ENCODE assay signal across 18 mouse cellular contexts in genomic region chr2:73580166-73580565, GRCm38 (mm10). TPM values are rescaled to one million over a fixed set of nuclear protein-coding genes. Genes with fewer than 3 reads are reported as not detected.
A peak's percentile ranks its signal among the peaks of the same experiment; 100 is the strongest.
DNase-seq lines count a peak whose midpoint lies in the region; ATAC-seq and TF ChIP-seq lines count a peak whose summit lies in the region.
"Had no signal": no experiment of that assay in that cellular context is flagged by ENCODE, and none has a peak within 500 bp of the region (broad histone marks: within the 10 kb centered on the region; RNA-seq: fewer than 3 reads in every experiment).

Gene Chrna1, minus strand, starts transcription at chr2:73580338.

- H3K9me3 ChIP-seq in embryonic facial prominence, embryonic 13.5 days, result no peaks in the 10 kb centered on the region
- H3K9me3 ChIP-seq in embryonic facial prominence, embryonic 10.5 days, result no peaks in the 10 kb centered on the region
- H3K9me3 ChIP-seq in limb, embryonic 12.5 days, result no peaks in the 10 kb centered on the region
- no peaks in the 10 kb centered on the region for H3K9me3 ChIP-seq in lung, postnatal 0 days (ENCODE audit: low read length)
- H3K9me3 ChIP-seq: forebrain, embryonic 15.5 days; heart, embryonic 13.5 days had no signal

- H3ac ChIP-seq in myocyte (ENCODE audit: control insufficient read depth, insufficient read length), result no peak within 1 kb of the TSS

- no peak for TF ChIP-seq EP300 in lung, postnatal 0 days (IDR thresholded peaks at IDR 0.05)

- H3K79me2 ChIP-seq in myocyte (ENCODE audit: control insufficient read depth, insufficient read depth), result peaks cover 39% of the 10 kb centered on the region

- DNase-seq in embryonic facial prominence, embryonic 10.5 days (ENCODE audit: low spot score), result no peak
- DNase-seq in layer of hippocampus, adult 2 months (ENCODE audit: low spot score in 2 of 2), result no peak
- DNase-seq in layer of hippocampus, postnatal 14 days (ENCODE audit: low spot score in 2 of 2), result no peak
- DNase-seq in right cerebral cortex, postnatal 14 days, result no peak
- DNase-seq in lung, postnatal 0 days (ENCODE audit: low spot score), result no peak
- DNase-seq: adrenal gland, postnatal 10 days; B cell, adult 2 months; cerebellum, adult 11 months; cerebellum, adult 8-10 months; cerebellum, postnatal 25 days; heart, adult 11 months; heart, postnatal 36 days had no signal

- peak within 1 kb of the TSS; percentile 49; the same call in 1 of the 2 replicates for H3K27ac ChIP-seq in embryonic facial prominence, embryonic 13.5 days
- H3K27ac ChIP-seq in embryonic facial prominence, embryonic 10.5 days (replicated peaks), result no peak within 1 kb of the TSS
- 0 out of 2 replicates have a peak within 1 kb of the TSS, but pooled peaks have one; percentile 43 for H3K27ac ChIP-seq in layer of hippocampus, adult 2 months
- 0 out of 2 replicates have a peak within 1 kb of the TSS, but pooled peaks have one; percentile 30 for H3K27ac ChIP-seq in limb, embryonic 12.5 days
- H3K27ac ChIP-seq in lung, postnatal 0 days (ENCODE audit: low read length), result no peak within 1 kb of the TSS
- H3K27ac ChIP-seq: forebrain, embryonic 15.5 days; heart, embryonic 13.5 days had no signal

- TF ChIP-seq POLR2A in myocyte (IDR thresholded peaks at IDR 0.05; ENCODE audit: insufficient read length, low read depth), result peak; percentile 92

- H3K4me2 ChIP-seq in embryonic facial prominence, embryonic 13.5 days, result no peak within 1 kb of the TSS
- H3K4me2 ChIP-seq in limb, embryonic 12.5 days, result no peak within 1 kb of the TSS
- H3K4me2 ChIP-seq in myocyte (ENCODE audit: low read depth), result peak within 1 kb of the TSS; percentile 89
- H3K4me2 ChIP-seq in lung, postnatal 0 days (replicated peaks; ENCODE audit: low read depth, low read length), result no peak within 1 kb of the TSS
- H3K4me2 ChIP-seq: forebrain, embryonic 15.5 days; heart, embryonic 13.5 days had no signal

- no peak for TF ChIP-seq CTCF in layer of hippocampus, adult 2 months (conservative IDR thresholded peaks at IDR 0.05)
- TF ChIP-seq CTCF in lung, postnatal 0 days (IDR thresholded peaks at IDR 0.05), result no peak

- H3K36me3 ChIP-seq in embryonic facial prominence, embryonic 13.5 days, result no peaks in the 10 kb centered on the region
- H3K36me3 ChIP-seq in embryonic facial prominence, embryonic 10.5 days (replicated peaks), result no peaks in the 10 kb centered on the region
- H3K36me3 ChIP-seq in limb, embryonic 12.5 days, result no peaks in the 10 kb centered on the region
- peaks cover 1% of the 10 kb centered on the region for H3K36me3 ChIP-seq in myocyte (ENCODE audit: control insufficient read depth, insufficient read depth)
- H3K36me3 ChIP-seq in lung, postnatal 0 days (ENCODE audit: insufficient read depth, low read length), result no peaks in the 10 kb centered on the region
- H3K36me3 ChIP-seq: forebrain, embryonic 15.5 days; heart, embryonic 13.5 days had no signal

- no peak for ATAC-seq in embryonic facial prominence, embryonic 13.5 days (ENCODE audit: insufficient number of reproducible peaks, insufficient read depth, low FRiP score, low TSS enrichment, low read depth)
- ATAC-seq in limb, embryonic 12.5 days (ENCODE audit: insufficient number of reproducible peaks, insufficient read depth, low FRiP score, low TSS enrichment, low read depth), result no peak
- ATAC-seq in lung, postnatal 0 days, result no peak
- ATAC-seq: forebrain, embryonic 15.5 days; hindbrain, embryonic 16.5 days had no signal

- H3K9ac ChIP-seq in embryonic facial prominence, embryonic 13.5 days, result no peak within 1 kb of the TSS
- no peak within 1 kb of the TSS for H3K9ac ChIP-seq in limb, embryonic 12.5 days (replicated peaks)
- no peak within 1 kb of the TSS for H3K9ac ChIP-seq in lung, postnatal 0 days (replicated peaks; ENCODE audit: low read depth)
- H3K9ac ChIP-seq: forebrain, embryonic 15.5 days; heart, embryonic 13.5 days had no signal

- no peak within 1 kb of the TSS for H3K4me3 ChIP-seq in embryonic facial prominence, embryonic 13.5 days
- H3K4me3 ChIP-seq in embryonic facial prominence, embryonic 10.5 days, result no peak within 1 kb of the TSS
- no peak within 1 kb of the TSS for H3K4me3 ChIP-seq in layer of hippocampus, adult 2 months
- H3K4me3 ChIP-seq in limb, embryonic 12.5 days (replicated peaks), result no peak within 1 kb of the TSS
- peak within 1 kb of the TSS; percentile 41 for H3K4me3 ChIP-seq in myocyte
- no peak within 1 kb of the TSS for H3K4me3 ChIP-seq in lung, postnatal 0 days (ENCODE audit: low read depth, low read length)
- H3K4me3 ChIP-seq: forebrain, embryonic 15.5 days; heart, embryonic 13.5 days had no signal

- H3K27me3 ChIP-seq in embryonic facial prominence, embryonic 13.5 days, result peaks cover 39% of the 10 kb centered on the region
- H3K27me3 ChIP-seq in embryonic facial prominence, embryonic 10.5 days (replicated peaks; ENCODE audit: low read depth, poor library complexity, severe bottlenecking), result 0 out of 2 replicates have a peak, but pooled peaks cover 3% of the 10 kb centered on the region
- no peaks in the 10 kb centered on the region for H3K27me3 ChIP-seq in limb, embryonic 12.5 days
- H3K27me3 ChIP-seq in myocyte (ENCODE audit: control insufficient read depth, insufficient read depth, insufficient read length), result no peaks in the 10 kb centered on the region
- no peaks in the 10 kb centered on the region for H3K27me3 ChIP-seq in lung, postnatal 0 days (replicated peaks; ENCODE audit: insufficient read depth, low read length)
- H3K27me3 ChIP-seq: forebrain, embryonic 15.5 days had no signal

- no peaks in the 10 kb centered on the region for H3K4me1 ChIP-seq in embryonic facial prominence, embryonic 13.5 days
- peaks cover 17% of the 10 kb centered on the region for H3K4me1 ChIP-seq in embryonic facial prominence, embryonic 10.5 days
- H3K4me1 ChIP-seq in limb, embryonic 12.5 days (replicated peaks), result peaks cover 3% of the 10 kb centered on the region
- H3K4me1 ChIP-seq in lung, postnatal 0 days (ENCODE audit: insufficient read depth, low read depth, low read length), result no peaks in the 10 kb centered on the region

- WGBS in embryonic facial prominence, embryonic 13.5 days, result 89% methylated on average over 9 of the region's 9 CpGs
- 94% methylated on average over 9 of the region's 9 CpGs for WGBS in embryonic facial prominence, embryonic 10.5 days
- 86% methylated on average over 9 of the region's 9 CpGs for WGBS in limb, embryonic 12.5 days
- WGBS in lung, postnatal 0 days, result 90% methylated on average over 9 of the region's 9 CpGs

TF ChIP-seq in myocyte, 11 proteins besides CTCF, POLR2A, EP300 and RAD21:
- TF ChIP-seq MAX (IDR thresholded peaks at IDR 0.05; ENCODE audit: low read depth) (no peak), USF1 (IDR thresholded peaks at IDR 0.05; ENCODE audit: low read depth) (no peak), TCF3 (IDR thresholded peaks at IDR 0.05; ENCODE audit: insufficient read length, low read depth) (peak; percentile 100), MYOG (IDR thresholded peaks at IDR 0.05; ENCODE audit: control insufficient read depth in 1 of 3, insufficient read depth in 1 of 3, insufficient read length in 2 of 3, low read depth in 2 of 3) (peak; percentile 100), POLR2AphosphoS2 (IDR thresholded peaks at IDR 0.05; ENCODE audit: insufficient read length, low read depth) (peak; percentile 88), E2F4 (IDR thresholded peaks at IDR 0.05; ENCODE audit: insufficient read depth) (no peak), SRF (IDR thresholded peaks at IDR 0.05; ENCODE audit: control insufficient read depth, insufficient read length, low read depth) (peak; percentile 37), TCF12 (IDR thresholded peaks at IDR 0.05; ENCODE audit: insufficient read depth, poor library complexity, severe bottlenecking) (peak; percentile 100), MYOD1 (IDR thresholded peaks at IDR 0.05; ENCODE audit: control insufficient read depth in 1 of 3, insufficient read length in 2 of 3, low read depth in 2 of 3) (peak; percentile 97 to 100 (median 100)), CEBPB (IDR thresholded peaks at IDR 0.05; ENCODE audit: insufficient read depth, poor library complexity, severe bottlenecking) (peak; percentile 73; the same call in 1 of the 2 replicates), REST (IDR thresholded peaks at IDR 0.05; ENCODE audit: insufficient read depth, insufficient read length) (peak; percentile 28)
TF ChIP-seq in myocyte: peak in this region for 8.

RNA-seq across cellular contexts. Expression of gene Chrna1, which starts in this region (rescaled TPM):
- polyA plus RNA-seq in embryonic facial prominence, embryonic 13.5 days (2015; fragmentation: Nextera tagmentation; extraction: Ambion mirVana), result 1.5 and 3.2 TPM in 2 replicates
- 0.64 and 0.80 TPM in 2 replicates for polyA plus RNA-seq in embryonic facial prominence, embryonic 10.5 days (2016; fragmentation: Nextera tagmentation; extraction: Ambion mirVana)
- under 1 TPM; 0.42 to 0.54 TPM for total RNA-seq in layer of hippocampus, adult 2 months (2021)
- under 1 TPM; 0.16 to 0.33 TPM for total RNA-seq in layer of hippocampus, postnatal 14 days (2021)
- polyA plus RNA-seq in limb, embryonic 12.5 days (2016; fragmentation: Nextera tagmentation; extraction: Ambion mirVana), result 7.9 and 8.6 TPM in 2 replicates
- polyA plus RNA-seq in myocyte (2012; fragmentation: generic; extraction: Trizol), result 391 TPM
- 0.07 and 0.12 TPM in 2 replicates for polyA plus RNA-seq in lung, postnatal 0 days (2015; fragmentation: Nextera tagmentation; extraction: Ambion mirVana)
- total RNA-seq: heart, postnatal 36 days had no signal

Comparison
In these comparisons a context has a peak if more than half of its experiments do, and no peak if none do; other contexts are left out.
1. RNA of gene Chrna1 (polyA plus RNA-seq): 391 TPM in myocyte (single experiment); 7.9 to 8.6 TPM in limb, embryonic 12.5 days, 1.5 to 3.2 TPM in embryonic facial prominence, embryonic 13.5 days, 0.64 to 0.80 TPM in embryonic facial prominence, embryonic 10.5 days and 0.07 to 0.12 TPM in lung, postnatal 0 days; every median in the first group is over 10 times any median in the second.
2. H3K27ac ChIP-seq: peak in embryonic facial prominence, embryonic 13.5 days (single experiment), layer of hippocampus, adult 2 months (single experiment) and limb, embryonic 12.5 days (single experiment); none in embryonic facial prominence, embryonic 10.5 days (single experiment) and lung, postnatal 0 days (single experiment).